Mouse (Mus musculus) CH12.LX (cell line): Measurements from ENCODE around the gene Hpse. TPM values are rescaled to one million over a fixed set of nuclear protein-coding genes. Genes with fewer than 3 reads are reported as not detected.

ENCODE experiments used
- DNase-seq: peaks from one replicate; pipeline ENCODE4 v3.0.0-alpha.2; 2013; ENCODE audit errors: extremely low read depth
- H3K27ac ChIP-seq: 2 replicates; pipeline ENCODE4 v1.5.1; 2012; ENCODE audit warnings: low read depth, mild to moderate bottlenecking, control low read depth, moderate library complexity; ENCODE audit not compliant: insufficient read depth
- H3K27me3 ChIP-seq: replicated peaks from 2 replicates; pipeline ENCODE3; 2012; ENCODE audit warnings: inconsistent platforms
- H3K36me3 ChIP-seq, 2 experiments: replicated peaks in 1 of 2; 2 replicates each; pipeline versions ENCODE3 to v1.6.1; 2012; ENCODE audit warnings: inconsistent platforms in 1 of 2, low read length in 1 of 2, mild to moderate bottlenecking in 1 of 2, mixed read lengths in 1 of 2, moderate library complexity in 1 of 2; ENCODE audit not compliant: control insufficient read depth in 1 of 2, insufficient read depth in 1 of 2
- H3K4me1 ChIP-seq, 2 experiments: 2 replicates each; pipeline ENCODE4 v1.6.1; 2012; ENCODE audit warnings: inconsistent platforms in 1 of 2, moderate library complexity in 1 of 2; ENCODE audit not compliant: insufficient read depth in 2 of 2, control insufficient read depth in 1 of 2
- H3K4me2 ChIP-seq: 2 replicates; pipeline ENCODE4 v1.6.1; 2012; ENCODE audit warnings: low read depth, mild to moderate bottlenecking, control low read depth; ENCODE audit not compliant: poor library complexity, insufficient read depth, severe bottlenecking
- H3K4me3 ChIP-seq, 3 experiments: fragments of 150-350 bp in 1 of 3; sonication (generic) in 1 of 3; replicated peaks in 1 of 3; 2 replicates each; pipeline versions ENCODE3 to v1.5.1; 2011 to 2012; ENCODE audit warnings: low read depth in 2 of 3, low read length in 2 of 3, mild to moderate bottlenecking in 2 of 3, moderate library complexity in 2 of 3, control low read depth in 1 of 3, improper control_type of control experiment in 1 of 3, inconsistent platforms in 1 of 3, mixed read lengths in 1 of 3; ENCODE audit not compliant: poor library complexity in 1 of 3
- H3K79me2 ChIP-seq: replicated peaks from 2 replicates; pipeline ENCODE4 v1.6.1; 2012; ENCODE audit warnings: mild to moderate bottlenecking, moderate library complexity; ENCODE audit not compliant: control insufficient read depth, poor library complexity, insufficient read depth, severe bottlenecking; ENCODE audit errors: extremely low read depth
- H3K9ac ChIP-seq: 2 replicates; pipeline ENCODE4 v1.6.1; 2012; ENCODE audit warnings: low read depth, mild to moderate bottlenecking, control low read depth, moderate library complexity; ENCODE audit not compliant: insufficient read depth
- H3K9me3 ChIP-seq: replicated peaks from 2 replicates; pipeline ENCODE3; 2012; ENCODE audit warnings: low read length, inconsistent platforms, mixed read lengths
- CTCF ChIP-seq, 2 experiments: IDR thresholded peaks in 1 of 2; conservative IDR thresholded peaks in 1 of 2; 2 replicates each; pipeline ENCODE4 v1.5.1; 2011 to 2012; ENCODE audit warnings: low read depth in 2 of 2, low read length in 2 of 2, improper control_type of control experiment in 1 of 2, inconsistent platforms in 1 of 2, mild to moderate bottlenecking in 1 of 2, moderate library complexity in 1 of 2
- ELF1 ChIP-seq: IDR thresholded peaks from 2 replicates; pipeline ENCODE4 v1.6.1; 2014; ENCODE audit warnings: low read depth, mild to moderate bottlenecking, inconsistent platforms, low read length, improper control_type of control experiment
- EP300 ChIP-seq: IDR thresholded peaks from 2 replicates; pipeline ENCODE4 v1.6.1; 2011; ENCODE audit warnings: low read length, improper control_type of control experiment
- ETS1 ChIP-seq: conservative IDR thresholded peaks from 2 replicates; pipeline ENCODE4 v1.6.1; 2012; ENCODE audit warnings: low read depth, mild to moderate bottlenecking, inconsistent platforms, low read length, improper control_type of control experiment, moderate library complexity
- IRF4 ChIP-seq: IDR thresholded peaks from 2 replicates; pipeline ENCODE4 v1.6.1; 2014; ENCODE audit warnings: low read depth, mild to moderate bottlenecking, inconsistent platforms, low read length, improper control_type of control experiment
- JUND ChIP-seq: conservative IDR thresholded peaks from 2 replicates; pipeline ENCODE4 v1.6.1; 2011; ENCODE audit warnings: low read depth, low read length, improper control_type of control experiment
- MAZ ChIP-seq: IDR thresholded peaks from 2 replicates; pipeline ENCODE4 v1.6.1; 2012; ENCODE audit warnings: low read depth, mild to moderate bottlenecking, inconsistent platforms, low read length, improper control_type of control experiment, moderate library complexity
- PAX5 ChIP-seq: IDR thresholded peaks from 2 replicates; pipeline ENCODE4 v1.6.1; 2012; ENCODE audit warnings: low read length, inconsistent platforms, mixed read lengths
- RAD21 ChIP-seq: IDR thresholded peaks from 2 replicates; pipeline ENCODE4 v1.6.1; 2011; ENCODE audit warnings: low read depth, mild to moderate bottlenecking, low read length, improper control_type of control experiment, moderate library complexity
- dilution Hi-C: fragments of 300-500 bp; cut with MboI; formaldehyde crosslinking; loops from 2 replicates; pipeline ENCODE4 v1.14.3; 2020; ENCODE audit warnings: low sequenced_read_pairs; ENCODE audit not compliant: extremely low pct_unique_long_range_greater_than_20kb, extremely low pct_ligation_motif_present
- in situ Hi-C: fragments of 300-500 bp; cut with MboI; formaldehyde crosslinking; loops from 3 replicates; pipeline ENCODE4 v1.14.3; 2019; ENCODE audit warnings: low sequenced_read_pairs, low pct_ligation_motif_present, low pct_unique_long_range_greater_than_20kb, mixed read lengths
- polyA plus RNA-seq: library from polyadenylated mRNA; unstranded; fragments of >175 nt; gene quantifications from 2 replicates; pipeline ENCODE4 v1.2.1, GENCODE M21; 2012; ENCODE audit warnings: low read depth; ENCODE audit not compliant: insufficient read length
- total RNA-seq, 2 experiments: library from RNA; depleted of rRNA; stranded (reverse); fragments of 300-350 nt in 1 of 2; fragments of >200 nt in 1 of 2; gene quantifications; 2 replicates each; pipeline ENCODE4 v1.2.3; 2012 to 2014

Hpse gene
- total and polyA plus RNA-seq, 3 experiments = 3.3 to 9.5 (median 3.8) TPM

- Histone ChIP-seq H3K9ac (no peak overlapping the region), H3K4me3 (no peak overlapping the region), H3K27ac (no peak overlapping the region), H3K27me3 (no peaks in the 10 kb centered on the region), H3K4me2 (no peak overlapping the region), H3K36me3 (no peaks in the 10 kb centered on the region), H3K4me1 (peaks cover 27 to 52% of the 10 kb centered on the region in 2 experiments), H3K9me3 (no peaks in the 10 kb centered on the region)
- no peak for DNase-seq
- dilution Hi-C loops = no loop called here
- no peak for TF ChIP-seq CTCF (conservative IDR thresholded peaks at IDR 0.05 in 1 of 2, IDR thresholded peaks at IDR 0.05 in 1 of 2; ENCODE audit: low read depth in 2 of 2, low read length in 2 of 2)
- peak; percentile 22; the same call in 1 of the 2 replicates for TF ChIP-seq ETS1
- no peak for TF ChIP-seq ELF1
- no peak for TF ChIP-seq RAD21
- TF ChIP-seq JUND = no peak
- TF ChIP-seq EP300 = 0 out of 2 replicates have a peak, but pooled peaks have one; percentile 11
- no peak for TF ChIP-seq PAX5
- TF ChIP-seq IRF4 = peak; percentile 44
- 0 out of 2 replicates have a peak, but pooled peaks have one; percentile 25 for TF ChIP-seq MAZ
- TF ChIP-seq, all 38 proteins: peak for 4
- H3K79me2 ChIP-seq = no peaks in the 10 kb centered on the region
- in situ Hi-C loops = no loop called here
These were observed 86.9 kb downstream of the Hpse start for GRCm38 (mm10) chr5:100632540-100633129.

Other genes with a start within 250 kb of the Hpse start
- 12.8 and 12.9 TPM in 2 replicates for gene Lin54, start 219.1 kb downstream of the Hpse start, total RNA-seq (2012; rRNA removed)
- 14.1 and 15.2 TPM in 2 replicates for gene Lin54, start 219.1 kb downstream of the Hpse start, total RNA-seq (2014; rRNA removed)
- 11.8 and 14.1 TPM in 2 replicates for gene Lin54, start 219.1 kb downstream of the Hpse start, polyA plus RNA-seq
- 122 and 149 TPM in 2 replicates for gene Cops4, start 201.4 kb downstream of the Hpse start, total RNA-seq (2012; rRNA removed)
- 264 and 298 TPM in 2 replicates for gene Cops4, start 201.4 kb downstream of the Hpse start, total RNA-seq (2014; rRNA removed)
- gene Cops4, start 201.4 kb downstream of the Hpse start, polyA plus RNA-seq = 133 and 134 TPM in 2 replicates
- gene Plac8, start 147.5 kb downstream of the Hpse start, total RNA-seq (2012; rRNA removed) = 64.3 and 99.9 TPM in 2 replicates
- 235 and 258 TPM in 2 replicates for gene Plac8, start 147.5 kb downstream of the Hpse start, total RNA-seq (2014; rRNA removed)
- 151 and 161 TPM in 2 replicates for gene Plac8, start 147.5 kb downstream of the Hpse start, polyA plus RNA-seq
- gene Coq2, start 44.6 kb downstream of the Hpse start, total RNA-seq (2012; rRNA removed) = 49.1 and 53.9 TPM in 2 replicates
- 50.1 and 51.0 TPM in 2 replicates for gene Coq2, start 44.6 kb downstream of the Hpse start, total RNA-seq (2014; rRNA removed)
- gene Coq2, start 44.6 kb downstream of the Hpse start, polyA plus RNA-seq = 50.9 and 56.5 TPM in 2 replicates
- gene Helq, start 78.9 kb upstream of the Hpse start, total RNA-seq (2012; rRNA removed) = 12.1 and 19.6 TPM in 2 replicates
- gene Helq, start 78.9 kb upstream of the Hpse start, total RNA-seq (2014; rRNA removed) = 13.1 and 15.7 TPM in 2 replicates
- gene Helq, start 78.9 kb upstream of the Hpse start, polyA plus RNA-seq = 24.3 and 31.4 TPM in 2 replicates
- 87.2 and 121 TPM in 2 replicates for gene Mrps18c, start 78.9 kb upstream of the Hpse start, total RNA-seq (2012; rRNA removed)
- 111 and 141 TPM in 2 replicates for gene Mrps18c, start 78.9 kb upstream of the Hpse start, total RNA-seq (2014; rRNA removed)
- gene Mrps18c, start 78.9 kb upstream of the Hpse start, polyA plus RNA-seq = 185 and 216 TPM in 2 replicates
- gene Abraxas1, start 101.2 kb upstream of the Hpse start, total RNA-seq (2012; rRNA removed) = 13.4 and 19.0 TPM in 2 replicates
- 34.9 and 40.0 TPM in 2 replicates for gene Abraxas1, start 101.2 kb upstream of the Hpse start, total RNA-seq (2014; rRNA removed)
- gene Abraxas1, start 101.2 kb upstream of the Hpse start, polyA plus RNA-seq = 29.3 and 30.9 TPM in 2 replicates
- 0.46 and 0.68 TPM in 2 replicates for gene Gpat3, start 126.0 kb upstream of the Hpse start, total RNA-seq (2012; rRNA removed)
- 1.5 TPM in 2 replicates for gene Gpat3, start 126.0 kb upstream of the Hpse start, total RNA-seq (2014; rRNA removed)
- gene Gpat3, start 126.0 kb upstream of the Hpse start, polyA plus RNA-seq = 1.2 TPM in 2 replicates